Mouse (Mus musculus) spleen, adult 12 weeks (tissue): Measurements from ENCODE around the gene Abhd10.

Experiments
- DNase-seq: peaks from one replicate; pipeline ENCODE4 v3.0.0; 2022; ENCODE audit warnings: low spot score

The Abhd10 gene

GRCm38 (mm10) chr16:45742615-45743476 is at the start of gene Abhd10:
Gene Abhd10 (minus strand): TSS chr16:45742955.
- DNase-seq = peak; percentile 74

DNA sequence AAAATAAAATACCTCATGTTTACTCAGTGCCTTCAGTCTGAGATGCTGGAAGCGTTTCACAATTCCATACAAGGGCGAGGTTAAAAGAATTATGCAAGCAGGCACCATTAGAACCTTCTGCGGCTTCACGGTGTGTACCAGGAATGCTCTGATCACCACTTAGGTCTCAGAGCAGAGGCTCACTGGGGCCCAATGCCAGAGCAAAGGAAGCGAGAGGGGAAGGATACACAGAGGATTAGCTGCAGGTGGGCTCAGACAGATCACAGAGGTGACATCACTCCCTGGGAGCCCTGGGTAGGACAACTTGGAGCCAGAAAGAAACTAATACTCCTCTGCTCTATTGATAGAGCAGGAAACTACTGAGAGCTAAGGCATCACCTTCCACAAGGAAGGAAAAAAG is 48.5 kb upstream of the Abhd10 start:
- DNase-seq = no peak

GRCm38 (mm10) chr16:45789311-45789710 is 46.6 kb upstream of the Abhd10 start:
- no peak for DNase-seq

DNA sequence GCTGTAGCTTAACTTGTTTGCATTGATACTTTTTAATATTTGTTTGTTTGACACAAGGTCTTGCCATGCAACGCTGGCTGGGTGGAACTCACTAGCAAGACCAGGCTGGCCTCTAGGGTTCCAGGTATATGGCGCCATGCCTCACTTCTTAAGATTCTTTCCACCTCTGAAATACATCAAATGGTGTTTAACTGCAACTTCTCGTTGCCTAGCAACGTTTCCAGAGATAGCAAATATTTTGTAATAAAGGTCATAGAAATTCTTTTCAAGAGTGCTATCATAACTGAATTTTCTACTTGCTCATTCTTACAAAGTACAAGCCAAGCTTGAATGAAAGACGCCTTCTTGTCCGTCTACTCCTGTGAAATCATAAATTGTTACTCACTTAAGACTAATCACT is 44.9 kb upstream of the Abhd10 start:
- no peak for DNase-seq

DNA sequence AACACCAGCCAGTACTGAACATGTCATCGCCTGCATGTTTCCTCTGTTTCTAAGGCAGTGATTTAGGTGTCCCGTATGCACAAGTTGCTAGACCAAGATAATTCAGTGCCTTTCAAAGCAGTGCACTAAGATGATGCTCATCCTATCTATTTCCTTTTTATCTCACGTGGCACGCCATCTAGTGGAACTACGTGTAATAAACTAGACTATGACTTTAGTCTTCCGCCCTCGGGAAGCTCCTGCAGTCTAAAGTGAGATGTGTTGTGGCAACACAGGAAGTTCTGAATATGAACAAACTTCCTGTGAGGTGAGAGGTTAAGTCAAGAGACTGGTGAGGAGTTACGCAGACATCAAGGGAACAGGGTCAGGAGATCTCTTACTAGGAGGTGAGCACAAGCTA is 43.9 kb upstream of the Abhd10 start:
- no peak for DNase-seq

- no peak for DNase-seq
Measured at GRCm38 (mm10) chr16:45780001-45780400, 37.2 kb upstream of the Abhd10 start.

DNA sequence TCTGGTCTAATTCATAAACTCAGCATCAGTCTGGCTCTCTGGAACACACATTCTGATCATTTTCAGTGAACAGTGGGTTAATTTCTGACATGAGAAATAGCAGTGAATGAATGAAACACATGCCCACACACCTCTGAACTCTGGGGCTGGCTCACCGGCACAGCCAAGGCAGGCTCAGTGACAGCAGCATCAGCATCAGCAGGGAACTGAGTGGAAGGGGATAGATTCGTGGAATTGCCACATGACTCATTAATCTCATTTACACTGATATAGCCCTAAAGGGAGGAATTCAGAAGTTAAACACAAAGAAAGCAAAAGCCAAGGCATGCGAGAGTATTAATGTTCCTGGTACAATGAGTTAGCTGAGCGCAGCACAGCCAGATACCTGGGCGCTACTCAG is 32.1 kb upstream of the Abhd10 start:
- no peak for DNase-seq

DNA sequence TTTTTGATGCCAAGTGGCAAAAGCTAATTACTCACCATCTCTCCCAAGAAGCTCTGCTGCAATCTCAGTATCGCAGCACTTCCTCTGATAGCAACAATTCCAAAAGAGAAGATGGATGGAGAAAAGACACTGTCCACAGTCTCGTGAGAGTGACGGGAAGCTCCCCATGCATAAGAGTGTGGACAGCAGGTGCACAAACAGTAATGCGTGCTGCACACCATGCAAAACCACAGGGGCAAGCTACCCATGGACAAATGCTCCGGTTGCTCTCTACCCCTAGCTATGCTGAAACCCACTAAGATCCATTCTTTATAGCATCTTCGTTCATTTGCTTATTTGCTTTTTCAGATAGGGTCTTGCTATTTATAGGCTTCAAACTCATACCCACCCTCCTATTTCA is 28.2 kb upstream of the Abhd10 start:
- DNase-seq = no peak

GRCm38 (mm10) chr16:45767853-45768640 is 25.3 kb upstream of the Abhd10 start:
- no peak for DNase-seq

DNA sequence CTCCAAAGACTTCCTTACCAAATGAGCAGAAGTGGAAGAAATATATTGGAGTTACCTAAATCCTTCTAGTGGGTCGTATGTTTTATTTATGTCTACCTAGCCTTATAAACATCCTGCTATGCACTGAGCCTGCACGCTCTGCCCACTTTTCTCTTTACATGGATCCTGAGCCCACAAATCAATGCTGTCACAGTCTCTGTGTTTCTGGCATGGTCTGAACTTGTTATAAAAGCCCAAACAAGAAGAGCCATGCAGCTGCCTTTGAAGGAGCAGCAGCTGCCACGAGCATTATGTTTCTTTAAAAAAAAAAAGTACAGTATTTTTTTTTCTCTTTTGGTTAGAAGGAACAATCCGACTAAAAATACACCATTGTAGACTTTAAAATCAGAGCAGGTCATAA is 24.7 kb upstream of the Abhd10 start:
- no peak for DNase-seq

GRCm38 (mm10) chr16:45765801-45766494 is 23.2 kb upstream of the Abhd10 start:
- DNase-seq = no peak

DNA sequence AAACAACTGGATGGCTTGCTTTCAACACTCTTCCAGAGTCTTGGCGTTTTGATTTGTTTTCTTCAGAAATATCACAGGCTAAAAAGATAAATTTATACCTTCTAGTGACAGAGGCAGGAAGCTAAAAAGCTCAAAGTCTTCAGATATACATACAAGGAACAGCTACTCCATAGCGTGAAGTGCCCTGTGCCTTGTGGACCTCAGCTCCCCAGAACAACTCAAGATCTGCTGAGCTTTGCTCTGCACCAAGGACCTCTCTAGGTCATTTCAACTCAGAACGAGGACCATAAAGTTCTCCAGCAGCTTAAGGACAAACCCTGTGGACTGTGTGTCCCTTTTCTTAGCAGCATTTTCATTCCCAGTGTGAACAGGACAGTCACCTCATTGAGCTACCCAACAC is 22.3 kb upstream of the Abhd10 start:
- no peak for DNase-seq

GRCm38 (mm10) chr16:45762859-45763505 is 20.2 kb upstream of the Abhd10 start:
- no peak for DNase-seq

DNA sequence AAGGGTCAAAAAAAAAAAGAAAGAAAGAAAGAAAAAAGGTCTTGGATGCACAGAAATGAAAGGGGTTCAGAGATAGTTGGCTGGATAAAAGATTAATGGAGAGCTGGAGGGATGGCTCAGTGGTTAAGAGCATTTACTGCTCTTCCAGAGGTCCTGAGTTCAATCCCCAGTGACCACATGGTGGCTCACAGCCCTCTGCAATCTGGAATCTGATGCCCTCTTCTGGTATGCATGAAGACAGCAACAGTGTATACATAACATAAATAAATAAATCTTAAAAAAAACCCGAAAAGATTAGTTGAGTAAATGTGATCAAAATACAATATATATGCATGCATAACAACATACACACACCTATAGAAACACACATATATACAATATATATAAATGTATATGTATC is 18.7 kb upstream of the Abhd10 start:
- no peak for DNase-seq

DNA sequence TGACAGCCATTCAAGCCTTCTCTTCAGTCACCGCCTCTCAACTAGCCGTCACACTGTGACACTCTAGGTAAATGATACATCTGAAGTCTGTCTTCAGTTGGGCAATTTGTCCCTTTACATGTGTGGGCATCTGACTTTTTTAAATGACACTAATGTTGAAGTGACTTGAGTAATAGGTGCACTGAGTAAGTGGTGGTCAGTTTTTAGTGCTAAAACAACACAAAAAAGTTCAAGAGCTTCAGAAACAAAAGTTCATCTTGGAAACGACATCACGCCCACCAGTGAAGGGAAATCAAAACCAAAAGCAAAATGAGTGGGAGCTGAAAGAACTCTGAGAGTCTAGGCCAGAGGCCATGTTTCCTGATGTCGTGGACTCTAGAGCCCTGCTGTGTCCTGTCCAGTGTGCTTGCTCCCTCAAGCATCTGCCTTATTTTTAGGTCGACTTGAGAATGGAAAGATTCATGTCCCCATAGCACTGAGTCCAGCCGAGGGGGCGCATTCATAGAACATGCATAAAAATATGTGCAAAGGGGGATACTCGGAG is 16.0 kb upstream of the Abhd10 start:
- DNase-seq = no peak

GRCm38 (mm10) chr16:45757421-45758078 is 14.8 kb upstream of the Abhd10 start:
- no peak for DNase-seq

DNA sequence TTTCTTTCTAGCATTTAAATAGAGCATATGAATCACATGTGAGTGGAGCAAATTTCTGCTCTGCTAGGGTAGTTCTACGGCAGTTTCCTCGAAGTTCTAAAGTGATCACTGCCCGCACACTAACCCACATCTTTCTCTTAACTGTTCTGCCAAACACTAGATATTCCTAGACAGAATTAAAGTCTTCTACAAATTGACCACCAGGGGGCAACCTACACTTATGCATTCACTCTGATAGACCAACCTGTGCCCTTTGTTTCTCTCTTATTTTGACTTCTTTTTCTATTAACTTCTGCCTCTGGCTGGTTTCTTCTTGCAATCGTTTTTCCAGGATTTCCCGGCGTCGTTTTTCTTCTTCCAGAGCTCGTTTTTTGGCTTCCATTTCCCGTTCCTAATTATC is 14.1 kb upstream of the Abhd10 start:
- no peak for DNase-seq

DNA sequence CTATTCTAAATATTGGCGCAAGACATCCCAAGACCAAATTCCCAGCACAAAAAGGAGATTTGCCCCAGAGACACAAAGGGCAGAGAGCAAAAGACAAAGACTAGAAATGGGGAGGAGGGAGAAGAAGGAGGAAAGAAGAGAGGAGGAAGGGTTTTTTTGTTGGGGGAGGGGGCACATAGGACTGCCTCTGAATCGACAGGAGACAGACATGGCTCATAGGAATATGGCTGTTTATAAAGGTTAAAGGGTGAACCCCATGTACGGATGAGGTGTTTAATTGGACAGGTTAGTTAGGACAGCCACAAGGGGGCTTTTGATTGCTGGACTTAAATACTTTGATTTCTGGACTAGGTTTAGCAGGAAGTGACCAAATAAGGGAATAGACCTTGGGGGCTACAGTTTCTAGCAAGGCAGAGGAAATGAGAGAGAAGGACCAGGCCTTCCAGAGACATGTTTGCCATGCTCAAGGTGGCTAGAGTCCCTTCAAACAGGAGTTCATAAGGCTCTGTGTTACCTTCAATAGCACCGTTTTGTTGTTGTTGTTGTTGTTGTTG is 913 bp upstream of the Abhd10 start:
- DNase-seq = no peak

DNA sequence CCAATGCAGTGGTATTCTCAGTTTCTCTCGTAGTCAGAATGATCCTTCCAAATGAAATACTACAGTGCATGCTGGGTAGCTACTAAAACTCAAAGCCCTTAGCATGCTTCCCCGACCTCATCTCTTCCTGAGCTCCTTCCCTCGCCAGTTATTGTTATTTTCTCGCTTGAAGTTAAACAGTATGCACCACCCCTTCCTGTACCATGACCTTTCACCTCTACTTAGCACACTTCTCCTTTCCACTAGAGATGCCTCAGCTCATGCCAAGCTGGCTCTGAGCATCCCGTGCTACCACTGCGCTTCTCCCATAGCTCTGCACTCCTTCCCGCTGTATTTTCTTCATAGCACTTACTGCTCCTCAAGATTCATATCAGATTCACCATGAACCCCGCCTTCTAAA is 4.9 kb downstream of the Abhd10 start:
- no peak for DNase-seq

DNA sequence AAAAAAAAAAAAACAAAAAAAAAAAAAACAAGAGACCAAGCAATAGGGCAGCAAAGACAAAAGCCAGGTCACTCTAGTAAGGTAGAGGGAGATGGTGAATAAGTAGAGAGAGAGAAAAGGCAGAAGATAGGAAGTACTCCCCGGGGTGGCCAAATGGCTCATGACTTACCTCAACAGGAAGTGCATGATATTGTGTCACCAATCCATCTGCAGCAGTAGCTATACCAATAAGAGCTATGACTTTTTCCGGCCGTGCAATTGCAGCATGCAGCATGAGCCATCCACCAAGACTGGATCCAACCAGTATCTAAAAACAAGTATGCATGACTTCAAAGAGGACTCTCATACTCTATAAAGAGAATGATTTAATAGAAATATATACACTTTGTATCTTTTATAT is 6.0 kb downstream of the Abhd10 start:
- DNase-seq = no peak

DNA sequence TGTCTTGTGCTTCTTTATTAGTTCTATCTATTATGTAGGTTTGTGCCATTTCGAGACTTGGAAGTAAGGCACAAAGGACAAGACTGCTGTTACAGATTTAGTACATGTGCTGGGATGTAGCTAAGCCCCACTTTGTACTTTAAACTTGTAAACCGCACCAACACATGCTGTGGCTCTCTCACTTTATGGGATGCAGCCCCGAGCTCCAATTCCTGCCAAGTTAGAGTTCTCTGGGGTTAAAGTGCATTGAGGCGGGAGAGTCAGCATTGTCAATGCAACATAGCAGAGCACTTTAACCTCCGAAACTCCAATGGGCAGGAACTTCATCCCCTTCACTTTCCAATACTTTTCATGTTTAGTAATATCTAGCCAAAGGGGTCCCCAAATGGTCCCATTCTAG is 13.6 kb downstream of the Abhd10 start:
- no peak for DNase-seq
